Mouse (Mus musculus): ENCODE data around the gene Phf12.

The Phf12 gene

GRCm38 (mm10) chr11:78073577-78074276, 91.2 kb downstream of the Phf12 start:
- DNase-seq (ENCODE audit: low spot score), result no peak

GRCm38 (mm10) chr11:78074277-78074652, 91.7 kb downstream of the Phf12 start:
- DNase-seq (ENCODE audit: low spot score), result no peak

GRCm38 (mm10) chr11:78074666-78075065, 92.1 kb downstream of the Phf12 start:
- DNase-seq (ENCODE audit: low spot score), result no peak
